Comparison of ENCODE assay signal across 35 mouse cellular contexts in genomic region chr1:85913078-85913755, GRCm38 (mm10). TPM values are rescaled to one million over a fixed set of nuclear protein-coding genes. Genes with fewer than 3 reads are reported as not detected.
"Had no signal": no experiment of that assay in that cellular context is flagged by ENCODE, and none has a peak within 500 bp of the region (broad histone marks: within the 10 kb centered on the region; RNA-seq: fewer than 3 reads in every experiment).

No protein-coding gene starts in this region.

- H3K4me3 ChIP-seq: heart, embryonic 10.5 days; heart, embryonic 12.5 days; hindbrain, embryonic 10.5 days; hindbrain, embryonic 12.5 days; hindbrain, embryonic 15.5 days; kidney, embryonic 15.5 days; limb, embryonic 13.5 days; limb, embryonic 15.5 days; liver, embryonic 12.5 days had no signal

- H3K27ac ChIP-seq: heart, embryonic 10.5 days; hindbrain, embryonic 10.5 days; hindbrain, embryonic 12.5 days; hindbrain, embryonic 15.5 days; hindbrain, postnatal 0 days; kidney, embryonic 15.5 days; kidney, postnatal 0 days; limb, embryonic 13.5 days; limb, embryonic 15.5 days; liver, embryonic 12.5 days; liver, embryonic 14.5 days had no signal

- ATAC-seq: hindbrain, postnatal 0 days; intestine, embryonic 16.5 days; liver, embryonic 12.5 days had no signal

- DNase-seq: gastrocnemius, postnatal 14 days; gastrocnemius, postnatal 36 days; heart, adult 11 months; heart, postnatal 10 days; heart, postnatal 4 days; kidney, adult 11 months; kidney, adult 2 months; kidney, adult 9 months; kidney, postnatal 14 days; kidney, postnatal 36 days; layer of hippocampus, adult 9-11 months; layer of hippocampus, postnatal 36 days; left cerebral cortex, postnatal 4 days had no signal

RNA-seq across cellular contexts. Expression of gene 4933407L21Rik, which starts 15.1 kb away (rescaled TPM):
- total RNA-seq: gastrocnemius, postnatal 36 days; heart, adult 8-10 months; heart, postnatal 25 days; heart, postnatal 4 days; liver, adult 2 months had no signal
- polyA plus RNA-seq: heart, embryonic 10.5 days; heart, embryonic 12.5 days; liver, adult 2 months; liver, embryonic 12.5 days; liver, embryonic 16.5 days had no signal

RNA-seq across cellular contexts. Expression of gene Gpr55, which starts 47.6 kb away (rescaled TPM):
- total RNA-seq: gastrocnemius, adult 18-20 months; gastrocnemius, adult 8-10 months; gastrocnemius, postnatal 14 days; gastrocnemius, postnatal 36 days; heart, postnatal 10 days; heart, postnatal 25 days; heart, postnatal 4 days; layer of hippocampus, postnatal 14 days; layer of hippocampus, postnatal 36 days had no signal
- polyA plus RNA-seq: heart, embryonic 10.5 days; hindbrain, embryonic 10.5 days; intestine, embryonic 14.5 days; kidney, adult 2 months; limb, embryonic 11.5 days; liver, embryonic 12.5 days had no signal
